Mouse (Mus musculus) lung, adult 2 months (tissue): Measurements from ENCODE around the gene Ralgapa1. TPM values are rescaled to one million over a fixed set of nuclear protein-coding genes. Genes with fewer than 3 reads are reported as not detected.

ENCODE experiments used
- DNase-seq: peaks from one replicate; pipeline ENCODE4 v3.0.0; 2022
- H3K4me1 ChIP-seq: fragments of 200-500 bp; 2 replicates; pipeline ENCODE4 v1.6.1; 2011; ENCODE audit warnings: low read length; ENCODE audit not compliant: control insufficient read depth, insufficient read depth
- H3K4me3 ChIP-seq: fragments of 200-500 bp; replicated peaks from 2 replicates; pipeline ENCODE3; 2011; ENCODE audit warnings: low read depth, mild to moderate bottlenecking, control low read depth, low read length; ENCODE audit errors: extremely low read depth
- CTCF ChIP-seq: fragments of 200-500 bp; IDR thresholded peaks from 2 replicates; pipeline ENCODE4 v1.5.1; 2011; ENCODE audit warnings: mild to moderate bottlenecking, low read length, control low read depth; ENCODE audit not compliant: insufficient read depth
- POLR2A ChIP-seq: fragments of 200-500 bp; IDR thresholded peaks from 2 replicates; pipeline ENCODE4 v1.6.1; 2011; ENCODE audit warnings: low read depth, mild to moderate bottlenecking, control low read depth, low read length, borderline replicate concordance; ENCODE audit errors: extremely low read depth
- WGBS: fragments of 180-500 bp; shearing (Covaris S2); methylation state at CpG from one replicate; pipeline ENCODE4 v1.1.7; 2018; 5-methylcytosine and 5-hydroxymethylcytosine counted together
- polyA plus RNA-seq: library from polyadenylated mRNA; depleted of rRNA; stranded (reverse); fragments of >200 nt; gene quantifications from 2 replicates; pipeline ENCODE4 v1.2.3, GENCODE M21; 2012

The Ralgapa1 gene
- polyA plus RNA-seq, 1 experiment: 23.2 TPM

DNA sequence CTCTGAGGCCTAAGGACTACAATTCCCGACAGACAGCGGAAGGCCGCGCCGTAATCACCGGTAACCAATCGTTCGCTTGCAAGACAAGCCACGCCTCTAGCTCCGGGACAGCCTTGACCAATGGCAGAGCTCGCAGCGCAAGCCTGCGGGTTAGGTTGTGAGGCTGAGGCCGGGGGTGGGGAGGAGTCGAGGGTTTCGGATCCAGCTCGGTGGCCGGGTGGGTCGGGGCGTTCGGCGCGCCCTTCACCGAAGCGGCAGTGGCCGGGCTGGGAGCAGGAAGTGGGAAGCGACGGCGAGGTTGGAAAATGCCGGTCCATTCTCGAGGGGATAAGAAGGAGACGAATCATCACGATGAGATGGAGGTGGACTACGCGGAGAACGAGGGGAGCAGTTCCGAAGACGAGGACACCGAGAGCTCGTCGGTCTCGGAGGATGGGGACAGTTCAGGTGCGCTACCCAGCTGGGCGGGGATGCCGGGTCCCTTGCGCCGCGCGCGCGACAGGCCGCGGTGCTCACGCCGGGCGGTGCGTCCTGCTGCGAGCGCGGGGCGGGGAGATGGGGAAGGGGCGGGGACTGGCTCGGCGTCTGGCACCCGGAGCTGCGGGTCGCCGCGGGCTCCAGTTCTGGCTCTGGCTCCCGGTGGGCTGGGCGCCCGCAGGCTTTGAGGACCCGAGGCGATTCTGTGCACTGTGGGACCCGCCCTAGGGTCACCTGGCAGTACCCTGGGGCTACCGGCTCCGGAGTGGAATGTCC, 15.4 kb upstream of the Ralgapa1 start, which contains the start of gene Brms1l:
Brms1l (plus strand) TSS at position 126 of the 753 bp plus-strand sequence.
- peak; percentile 89 for DNase-seq
- TF ChIP-seq POLR2A (peak; percentile 42; the same call in 1 of the 2 replicates), CTCF (no peak)
- under 1% methylated on average over 72 of the region's 77 CpGs for WGBS
- H3K4me3 ChIP-seq: peak within 1 kb of the TSS; percentile 86
- H3K4me1 ChIP-seq: no peaks in the 10 kb centered on the region

- peak overlapping the region; percentile 45 for H3K4me3 ChIP-seq
Measured at GRCm38 (mm10) chr12:55835857-55836198, 14.9 kb upstream of the Ralgapa1 start.

DNA sequence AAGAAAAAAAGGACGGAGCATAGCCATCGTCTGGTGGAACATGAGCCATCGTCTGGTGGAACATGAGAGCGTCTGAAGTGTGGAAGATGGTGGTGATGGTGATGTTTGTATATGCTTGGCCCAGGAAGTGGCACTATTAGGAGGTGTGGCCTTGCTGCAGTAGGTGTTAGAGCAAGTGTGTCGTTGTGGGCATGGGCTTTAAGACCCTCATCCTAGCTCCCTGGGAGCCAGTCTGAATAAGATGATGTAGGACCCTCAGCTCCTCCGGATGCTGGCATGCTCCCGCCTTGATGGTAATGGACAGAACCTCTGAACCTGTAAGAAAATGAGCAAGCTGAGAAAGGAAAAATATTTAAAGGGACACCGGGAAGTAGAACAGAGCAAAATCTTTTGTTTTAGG, 13.9 kb upstream of the Ralgapa1 start:
- Histone ChIP-seq H3K4me1 (no peaks in the 10 kb centered on the region), H3K4me3 (no peak overlapping the region)
- whole genome bisulfite sequencing: 73% methylated on average over 8 of the region's 8 CpGs
- TF ChIP-seq POLR2A (no peak), CTCF (no peak)
- DNase-seq: no peak

More at GRCm38 (mm10) chr12:55835857-55836198, 14.9 kb upstream of the Ralgapa1 start:
- WGBS: 0% methylated on average over 6 of the region's 6 CpGs
- no peak for DNase-seq
- H3K4me1 ChIP-seq: no peaks in the 10 kb centered on the region
- TF ChIP-seq CTCF (no peak), POLR2A (no peak)

- WGBS: 53% methylated on average over 9 of the region's 9 CpGs
- DNase-seq: no peak
- Histone ChIP-seq H3K4me3 (no peak overlapping the region), H3K4me1 (no peaks in the 10 kb centered on the region)
- TF ChIP-seq CTCF: no peak
- TF ChIP-seq POLR2A: no peak
Measured at GRCm38 (mm10) chr12:55833906-55834625, 13.1 kb upstream of the Ralgapa1 start.

GRCm38 (mm10) chr12:55832961-55833360, 12.0 kb upstream of the Ralgapa1 start:
- no peak overlapping the region for H3K4me3 ChIP-seq
- no peak for DNase-seq
- TF ChIP-seq POLR2A: no peak
- TF ChIP-seq CTCF: no peak
- no peaks in the 10 kb centered on the region for H3K4me1 ChIP-seq

DNA sequence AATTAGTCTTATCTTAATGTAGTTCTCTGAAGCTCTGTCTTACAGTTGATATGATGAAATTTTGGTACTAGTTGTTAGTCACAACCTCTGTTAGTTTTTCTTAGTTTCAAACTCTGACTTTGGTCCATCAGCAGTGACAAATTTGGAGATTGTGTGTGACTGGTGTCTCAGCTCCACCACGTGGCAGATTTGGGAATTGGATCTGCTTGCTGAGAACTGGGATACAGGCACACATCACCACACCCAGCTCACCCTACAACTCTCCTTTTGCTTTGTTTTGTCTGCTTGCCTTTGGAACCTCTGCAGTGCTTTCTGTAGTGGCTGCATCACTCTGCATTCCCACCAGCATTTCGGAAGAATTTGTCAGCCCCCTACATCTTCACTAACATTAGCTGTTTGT, 10.1 kb upstream of the Ralgapa1 start:
- DNase-seq: peak; percentile 69
- 16% methylated on average over 2 of the region's 2 CpGs for WGBS
- no peak overlapping the region for H3K4me3 ChIP-seq
- no peaks in the 10 kb centered on the region for H3K4me1 ChIP-seq
- TF ChIP-seq POLR2A (no peak), CTCF (peak; percentile 89)

DNA sequence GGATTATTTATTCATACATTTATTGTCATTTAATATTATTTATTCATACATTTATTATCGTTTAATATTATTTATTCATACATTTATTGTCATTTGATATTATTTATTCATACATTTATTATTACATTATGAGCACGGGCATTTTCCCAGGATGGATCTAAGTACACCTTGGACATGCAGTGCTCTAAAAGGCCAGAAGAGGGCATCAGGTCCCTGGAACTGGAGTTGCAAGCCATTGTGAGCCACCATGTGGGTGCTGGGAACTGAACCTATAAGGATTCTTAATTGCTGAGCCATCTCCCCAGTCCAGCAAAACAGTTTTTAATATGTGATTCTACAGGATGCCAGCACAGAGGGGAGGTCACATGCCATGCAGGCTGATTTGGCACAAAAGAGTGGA, 4.6 kb upstream of the Ralgapa1 start:
- DNase-seq: no peak
- Histone ChIP-seq H3K4me3 (no peak overlapping the region), H3K4me1 (peaks cover 4% of the 10 kb centered on the region)
- 78% methylated on average over 2 of the region's 2 CpGs for WGBS
- TF ChIP-seq POLR2A (no peak), CTCF (no peak)

DNA sequence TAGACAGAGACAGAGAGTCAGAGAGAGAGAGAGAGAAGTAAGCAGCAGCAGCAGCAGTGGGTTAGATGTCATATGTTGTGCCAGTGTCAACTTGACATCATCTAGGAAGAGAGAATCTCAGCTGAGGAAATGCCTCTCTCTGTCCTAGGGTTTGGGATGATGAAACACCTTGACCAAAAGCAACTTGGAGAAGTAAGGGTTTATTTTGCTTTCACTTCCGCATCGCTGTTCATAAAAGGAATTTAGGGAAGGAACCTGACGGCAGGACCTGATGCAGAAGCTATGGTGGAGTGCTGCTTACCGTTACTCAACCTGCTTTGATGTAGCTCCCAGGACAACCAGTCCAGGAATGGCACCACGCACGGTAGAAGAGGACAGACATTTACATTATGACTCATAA, 3.1 kb upstream of the Ralgapa1 start:
- WGBS: 75% methylated on average over 6 of the region's 6 CpGs

DNA sequence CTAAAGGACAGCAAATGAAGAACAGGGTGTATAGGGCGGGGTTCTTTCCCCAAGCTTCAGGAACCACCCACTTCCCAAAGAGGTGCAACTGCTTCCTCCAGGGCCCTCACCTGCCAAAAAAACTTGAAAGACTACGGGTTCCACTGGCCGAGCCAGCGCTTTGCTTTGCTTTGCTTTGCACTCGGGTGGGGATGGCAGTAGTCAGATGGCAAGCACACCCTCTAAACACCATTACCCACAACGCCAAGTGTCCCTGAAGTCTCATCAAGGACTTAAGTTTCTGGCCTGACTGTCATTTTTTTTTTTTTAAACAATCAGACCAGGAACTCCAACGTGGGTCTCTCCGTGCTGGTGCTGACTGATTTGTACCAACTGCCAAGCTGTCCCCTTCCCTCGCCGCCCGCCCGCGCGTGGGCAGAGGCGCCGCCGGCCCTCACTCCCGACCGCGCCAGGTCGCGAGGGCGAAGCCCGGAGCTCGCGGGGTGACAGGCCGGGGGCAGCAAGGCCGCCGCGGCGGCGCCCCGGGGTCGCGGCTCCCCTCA, 777 bp downstream of the Ralgapa1 start:
- WGBS: under 1% methylated on average over 35 of the region's 35 CpGs
- TF ChIP-seq POLR2A (no peak; the same call in 1 of the 2 replicates), CTCF (no peak)
- Histone ChIP-seq H3K4me1 (peaks cover 7% of the 10 kb centered on the region), H3K4me3 (peak overlapping the region; percentile 97)
- peak; percentile 67 for DNase-seq

More for the DNA sequence above, 3.1 kb upstream of the Ralgapa1 start:
- Histone ChIP-seq H3K4me1 (peaks cover 7% of the 10 kb centered on the region), H3K4me3 (no peak overlapping the region)
- no peak for TF ChIP-seq POLR2A
- no peak for TF ChIP-seq CTCF
- no peak for DNase-seq

GRCm38 (mm10) chr12:55816488-55816887, 4.5 kb downstream of the Ralgapa1 start:
- no peak for TF ChIP-seq POLR2A
- TF ChIP-seq CTCF: no peak
- no peak for DNase-seq
- Histone ChIP-seq H3K4me3 (no peak overlapping the region), H3K4me1 (peaks cover 7% of the 10 kb centered on the region)
- 90% methylated on average over 5 of the region's 5 CpGs for WGBS
